Mouse (Mus musculus): Measurements from ENCODE around the gene Emc8. TPM values are rescaled to one million over a fixed set of nuclear protein-coding genes. Genes with fewer than 3 reads are reported as not detected.

The Emc8 gene
- polyA plus RNA-seq, 1 experiment from 2014 or later: 137 TPM

DNA sequence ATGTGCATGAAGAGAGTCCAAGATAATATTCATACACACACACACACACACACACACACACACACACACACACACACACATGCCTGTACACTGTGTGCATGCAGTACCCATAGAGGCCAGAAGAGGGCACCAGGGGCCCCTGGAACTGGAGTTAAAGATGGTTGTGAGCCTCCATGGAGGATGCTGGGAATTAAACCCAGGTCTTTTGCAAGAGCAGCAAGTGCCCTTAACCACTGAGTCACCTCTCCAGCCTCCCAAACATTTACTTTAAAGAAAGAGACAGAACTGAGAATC is 29.6 kb upstream of the Emc8 start:
- TF ChIP-seq EP300 (IDR thresholded peaks at IDR 0.05) (no peak), CTCF (IDR thresholded peaks at IDR 0.05) (peak; percentile 69)

DNA sequence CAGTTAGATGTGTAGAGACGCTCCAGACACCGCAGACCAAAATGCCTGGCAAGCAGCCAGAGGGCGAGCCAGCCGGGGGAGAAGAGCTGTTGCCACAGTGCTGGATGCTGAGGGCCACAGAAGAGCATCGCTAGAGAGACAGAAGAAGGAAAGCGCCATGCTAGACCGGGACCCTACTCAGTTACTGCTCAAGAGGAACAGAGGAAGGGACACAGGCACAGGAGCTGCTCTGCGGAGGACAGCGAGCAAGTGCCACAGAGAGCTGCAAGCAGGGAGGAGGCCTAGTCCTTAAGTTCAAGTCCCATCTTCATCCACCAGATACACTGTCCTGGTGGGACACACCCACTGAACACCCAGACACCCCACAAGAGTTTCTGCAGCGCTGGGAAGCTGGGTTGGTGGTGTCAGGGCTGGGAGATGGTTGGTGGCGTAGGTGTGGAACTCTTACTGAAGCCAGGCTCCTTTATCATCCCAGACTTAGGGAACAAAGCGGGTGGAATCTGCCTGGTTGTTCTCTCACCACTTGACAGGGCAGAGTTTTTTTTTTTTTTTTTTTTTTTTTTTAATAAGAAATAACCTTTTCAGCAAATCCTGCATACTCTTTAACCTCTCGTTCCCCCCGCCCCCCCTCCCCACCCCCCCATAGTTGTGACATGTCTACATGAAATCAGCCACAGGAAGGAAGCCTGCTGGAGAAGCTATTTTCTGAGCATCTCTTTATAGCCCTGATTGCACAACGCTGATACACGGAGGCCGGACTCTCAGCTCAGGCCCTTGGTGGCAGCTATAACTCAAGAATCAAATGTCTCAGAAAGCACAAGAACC is 29.0 kb upstream of the Emc8 start:
- Histone ChIP-seq H3K9ac (replicated peaks; ENCODE audit: low read depth) (no peak overlapping the region), H3K4me3 (ENCODE audit: low read depth, low read length) (no peak overlapping the region), H3K9me3 (ENCODE audit: low read length) (no peaks in the 10 kb centered on the region), H3K27ac (ENCODE audit: low read length) (peak overlapping the region; percentile 60), H3K27me3 (replicated peaks; ENCODE audit: insufficient read depth, low read length) (no peaks in the 10 kb centered on the region), H3K4me1 (ENCODE audit: insufficient read depth, low read depth, low read length) (peaks cover 13% of the 10 kb centered on the region), H3K4me2 (replicated peaks; ENCODE audit: low read depth, low read length) (no peak overlapping the region), H3K36me3 (ENCODE audit: insufficient read depth, low read length) (no peaks in the 10 kb centered on the region)
- peak; percentile 78 for DNase-seq (ENCODE audit: low spot score)
- TF ChIP-seq CTCF (IDR thresholded peaks at IDR 0.05) (no peak), EP300 (IDR thresholded peaks at IDR 0.05) (no peak)
- 43% methylated on average over 16 of the region's 17 CpGs for WGBS
- no peak for ATAC-seq

More for the DNA sequence above, 29.6 kb upstream of the Emc8 start:
- H3K27ac ChIP-seq (ENCODE audit: low read length): no peak overlapping the region
- no peak overlapping the region for H3K4me3 ChIP-seq (ENCODE audit: low read depth, low read length)
- no peak for ATAC-seq
- no peaks in the 10 kb centered on the region for H3K27me3 ChIP-seq (replicated peaks; ENCODE audit: insufficient read depth, low read length)
- no peak for DNase-seq (ENCODE audit: low spot score)
- no peaks in the 10 kb centered on the region for H3K36me3 ChIP-seq (ENCODE audit: insufficient read depth, low read length)
- no peak overlapping the region for H3K9ac ChIP-seq (replicated peaks; ENCODE audit: low read depth)
- H3K9me3 ChIP-seq (ENCODE audit: low read length): no peaks in the 10 kb centered on the region
- H3K4me1 ChIP-seq (ENCODE audit: insufficient read depth, low read depth, low read length): peaks cover 13% of the 10 kb centered on the region
- H3K4me2 ChIP-seq (replicated peaks; ENCODE audit: low read depth, low read length): no peak overlapping the region

DNA sequence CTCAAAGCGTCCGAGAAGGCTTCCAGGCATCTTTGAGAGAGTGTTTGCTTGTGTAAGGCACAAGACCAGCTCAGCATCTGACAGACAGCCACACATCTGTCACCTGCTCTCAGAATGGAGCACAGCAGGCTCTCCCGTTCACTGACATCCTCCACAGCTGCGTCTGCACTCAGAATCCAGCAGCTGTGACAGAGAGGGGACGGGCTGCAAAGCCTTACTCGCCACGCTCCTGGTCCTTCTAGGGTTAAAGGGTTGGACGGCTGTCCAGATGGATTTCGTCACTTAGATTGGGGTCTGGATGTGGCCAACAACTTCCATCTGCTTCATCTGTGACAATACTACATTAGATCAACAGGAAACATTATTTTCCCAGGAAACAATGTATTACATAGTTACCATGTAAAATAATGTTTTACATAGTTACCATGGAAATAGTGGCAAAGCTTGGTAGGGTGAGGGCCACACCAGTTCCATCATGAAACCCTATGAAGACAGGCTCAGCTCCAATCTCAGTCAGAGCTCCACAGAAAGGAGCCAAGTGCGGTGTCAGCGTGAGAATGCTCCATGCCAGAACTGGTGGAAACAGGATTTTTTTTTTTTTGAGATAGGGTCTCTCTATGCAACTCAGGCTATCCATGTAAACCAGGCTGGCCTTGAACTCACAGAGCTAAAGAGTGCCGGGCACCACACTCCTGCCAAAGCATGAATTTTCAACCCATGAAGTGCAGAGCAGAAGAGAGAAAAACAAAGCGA is 28.2 kb upstream of the Emc8 start:
- DNase-seq (ENCODE audit: low spot score): peak; percentile 93
- ATAC-seq: peak; percentile 70
- Histone ChIP-seq H3K4me3 (ENCODE audit: low read depth, low read length) (no peak overlapping the region), H3K9me3 (ENCODE audit: low read length) (no peaks in the 10 kb centered on the region), H3K4me1 (ENCODE audit: insufficient read depth, low read depth, low read length) (peaks cover 13% of the 10 kb centered on the region), H3K36me3 (ENCODE audit: insufficient read depth, low read length) (no peaks in the 10 kb centered on the region), H3K27ac (ENCODE audit: low read length) (peak overlapping the region; percentile 60), H3K9ac (replicated peaks; ENCODE audit: low read depth) (no peak overlapping the region), H3K4me2 (replicated peaks; ENCODE audit: low read depth, low read length) (no peak overlapping the region), H3K27me3 (replicated peaks; ENCODE audit: insufficient read depth, low read length) (no peaks in the 10 kb centered on the region)
- TF ChIP-seq CTCF (IDR thresholded peaks at IDR 0.05): no peak
- peak; percentile 82 for TF ChIP-seq EP300 (IDR thresholded peaks at IDR 0.05)
- 31% methylated on average over 13 of the region's 13 CpGs for WGBS

DNA sequence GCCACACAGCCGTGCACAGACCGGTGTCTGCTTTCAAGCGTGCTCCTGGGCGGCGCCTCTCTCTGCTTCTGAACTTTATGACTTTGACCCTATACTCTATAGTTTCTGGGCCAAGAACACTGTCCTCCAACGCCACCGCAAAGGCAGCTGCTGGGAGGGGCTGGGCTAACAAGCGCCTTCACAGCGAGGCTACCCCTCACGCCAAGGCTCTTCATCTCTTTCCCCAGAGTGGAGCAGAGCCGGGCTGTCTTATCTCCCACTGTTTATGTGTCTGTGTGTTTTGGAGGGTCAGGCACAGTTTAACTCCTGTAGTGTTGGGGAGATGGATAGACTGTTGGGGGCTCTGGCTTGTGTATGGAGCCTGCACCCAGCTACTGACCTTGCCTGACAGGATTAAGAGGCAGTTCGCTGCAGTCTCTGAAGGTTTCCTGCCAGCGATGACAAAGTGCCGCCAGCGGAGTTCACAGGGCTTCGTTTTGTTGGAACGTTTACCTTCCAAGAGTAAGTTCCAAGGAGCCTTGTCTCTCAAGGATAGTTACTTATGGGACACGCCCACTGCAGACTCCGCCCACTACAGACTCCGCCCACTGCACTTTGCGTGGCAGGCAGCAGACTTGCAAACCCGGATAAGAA is 25.6 kb upstream of the Emc8 start:
- ATAC-seq (peak; percentile 66), DNase-seq (ENCODE audit: low spot score) (peak; percentile 81)
- Histone ChIP-seq H3K9ac (replicated peaks; ENCODE audit: low read depth) (no peak overlapping the region), H3K4me1 (ENCODE audit: insufficient read depth, low read depth, low read length) (peaks cover 8% of the 10 kb centered on the region), H3K27me3 (replicated peaks; ENCODE audit: insufficient read depth, low read length) (no peaks in the 10 kb centered on the region), H3K4me2 (replicated peaks; ENCODE audit: low read depth, low read length) (peak overlapping the region; percentile 25; the same call in 1 of the 2 replicates), H3K27ac (ENCODE audit: low read length) (no peak overlapping the region), H3K4me3 (ENCODE audit: low read depth, low read length) (no peak overlapping the region), H3K36me3 (ENCODE audit: insufficient read depth, low read length) (no peaks in the 10 kb centered on the region), H3K9me3 (ENCODE audit: low read length) (no peaks in the 10 kb centered on the region)
- WGBS: 12% methylated on average over 22 of the region's 22 CpGs
- TF ChIP-seq EP300 (IDR thresholded peaks at IDR 0.05): no peak
- TF ChIP-seq CTCF (IDR thresholded peaks at IDR 0.05): no peak

DNA sequence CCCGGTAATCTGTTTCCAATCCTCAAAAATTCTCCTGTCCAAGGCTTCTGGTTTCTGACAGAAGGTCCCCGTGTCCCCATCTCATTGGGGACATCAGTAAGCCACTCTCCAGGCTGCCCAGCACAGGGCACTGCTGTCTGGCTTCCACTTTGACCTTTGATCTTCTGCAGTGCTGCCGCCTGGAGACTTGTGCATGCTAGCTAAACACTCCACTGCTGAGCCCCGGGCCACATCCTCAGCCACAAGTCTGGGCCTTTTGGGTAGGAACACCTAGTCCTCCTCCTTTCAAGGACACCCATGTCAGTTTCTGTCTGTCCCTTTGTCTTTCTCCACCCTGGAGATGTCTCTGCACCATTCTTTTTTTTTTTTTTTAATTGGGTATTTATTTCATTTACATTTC is 24.6 kb upstream of the Emc8 start:
- 49% methylated on average over 4 of the region's 4 CpGs for WGBS

DNA sequence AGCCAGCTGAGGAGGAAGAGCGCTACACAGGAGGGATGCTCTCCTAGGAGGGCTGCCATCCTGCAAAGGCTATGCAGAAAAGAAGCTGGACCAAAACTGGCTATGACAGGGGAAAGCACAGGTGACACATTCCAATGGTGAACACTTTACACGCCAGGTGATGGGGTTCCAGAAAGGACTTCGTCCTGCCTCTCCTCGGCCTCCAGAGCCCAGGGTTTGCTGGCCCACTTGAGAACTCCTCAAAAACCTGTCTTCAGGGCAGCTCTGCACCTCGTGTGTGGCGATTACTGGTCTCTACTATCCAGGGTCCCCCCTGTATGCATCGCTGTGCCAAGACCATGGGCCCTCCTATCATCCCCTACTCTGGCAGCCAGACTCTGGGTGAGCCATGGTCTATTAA is 20.1 kb upstream of the Emc8 start:
- WGBS: 77% methylated on average over 7 of the region's 7 CpGs
- no peak overlapping the region for H3K9ac ChIP-seq (replicated peaks; ENCODE audit: low read depth)

More for the DNA sequence above, 24.6 kb upstream of the Emc8 start:
- DNase-seq (ENCODE audit: low spot score): no peak
- ATAC-seq: no peak
- H3K9me3 ChIP-seq (ENCODE audit: low read length): no peaks in the 10 kb centered on the region
- H3K4me1 ChIP-seq (ENCODE audit: insufficient read depth, low read depth, low read length): peaks cover 5% of the 10 kb centered on the region; the same call in 1 of the 2 replicates
- H3K9ac ChIP-seq (replicated peaks; ENCODE audit: low read depth): no peak overlapping the region
- H3K27ac ChIP-seq (ENCODE audit: low read length): no peak overlapping the region
- no peak overlapping the region for H3K4me3 ChIP-seq (ENCODE audit: low read depth, low read length)
- no peaks in the 10 kb centered on the region for H3K27me3 ChIP-seq (replicated peaks; ENCODE audit: insufficient read depth, low read length)
- no peak overlapping the region for H3K4me2 ChIP-seq (replicated peaks; ENCODE audit: low read depth, low read length)
- TF ChIP-seq EP300 (IDR thresholded peaks at IDR 0.05): no peak
- H3K36me3 ChIP-seq (ENCODE audit: insufficient read depth, low read length): no peaks in the 10 kb centered on the region

More for the DNA sequence above, 20.1 kb upstream of the Emc8 start:
- TF ChIP-seq CTCF (IDR thresholded peaks at IDR 0.05): no peak
- TF ChIP-seq EP300 (IDR thresholded peaks at IDR 0.05): no peak
- H3K27me3 ChIP-seq (replicated peaks; ENCODE audit: insufficient read depth, low read length): no peaks in the 10 kb centered on the region
- DNase-seq (ENCODE audit: low spot score): no peak
- no peak for ATAC-seq
- no peak overlapping the region for H3K4me2 ChIP-seq (replicated peaks; ENCODE audit: low read depth, low read length)
- H3K9me3 ChIP-seq (ENCODE audit: low read length): no peaks in the 10 kb centered on the region
- H3K4me1 ChIP-seq (ENCODE audit: insufficient read depth, low read depth, low read length): 0 out of 2 replicates have a peak, but pooled peaks cover 3% of the 10 kb centered on the region
- no peak overlapping the region for H3K4me3 ChIP-seq (ENCODE audit: low read depth, low read length)
- H3K27ac ChIP-seq (ENCODE audit: low read length): no peak overlapping the region
- H3K36me3 ChIP-seq (ENCODE audit: insufficient read depth, low read length): no peaks in the 10 kb centered on the region

All from lung, postnatal 0 days (tissue).